In genomic region chr3:21931951-21932350, GRCm38 (mm10) we compare ENCODE assay signal across 26 mouse cellular contexts.
DNase-seq lines count a peak whose midpoint lies in the region; ATAC-seq lines count a peak whose summit lies in the region.
"Had no signal": no experiment of that assay in that cellular context is flagged by ENCODE, and none has a peak within 500 bp of the region (broad histone marks: within the 10 kb centered on the region; RNA-seq: fewer than 3 reads in every experiment).

No protein-coding gene starts in this region.

- H3K9ac ChIP-seq in kidney, embryonic 14.5 days (ENCODE audit: low read depth, low read length) = no peak overlapping the region
- no peak overlapping the region for H3K9ac ChIP-seq in forebrain, embryonic 14.5 days (ENCODE audit: low read length)
- H3K9ac ChIP-seq: forebrain, embryonic 13.5 days; forebrain, postnatal 0 days; heart, embryonic 12.5 days; heart, embryonic 15.5 days; hindbrain, embryonic 14.5 days had no signal

- no peak overlapping the region for H3K27ac ChIP-seq in kidney, embryonic 14.5 days (ENCODE audit: low read depth, low read length)
- no peak overlapping the region for H3K27ac ChIP-seq in forebrain, embryonic 14.5 days (ENCODE audit: low read depth, low read length)
- H3K27ac ChIP-seq: forebrain, embryonic 10.5 days; forebrain, embryonic 13.5 days; gastrocnemius, adult 2 months; heart, embryonic 15.5 days; hindbrain, embryonic 14.5 days; hindbrain, postnatal 0 days had no signal

- no peak for ATAC-seq in kidney, embryonic 14.5 days (ENCODE audit: low FRiP score, low TSS enrichment)
- ATAC-seq in forebrain, embryonic 14.5 days = no peak
- ATAC-seq: CD4-positive, CD25-positive, alpha-beta regulatory T cell, adult 4 months; forebrain, embryonic 13.5 days; forebrain, postnatal 0 days; hindbrain, postnatal 0 days had no signal

- peaks cover 21% of the 10 kb centered on the region for H3K4me1 ChIP-seq in kidney, embryonic 14.5 days (ENCODE audit: control insufficient read depth, insufficient read depth, low read length)
- H3K4me1 ChIP-seq in forebrain, embryonic 14.5 days (ENCODE audit: control insufficient read depth, insufficient read depth, low read length) = peaks cover 21% of the 10 kb centered on the region

- H3K27me3 ChIP-seq in kidney, embryonic 14.5 days (ENCODE audit: control insufficient read depth, insufficient read depth, low read length) = no peaks in the 10 kb centered on the region
- no peaks in the 10 kb centered on the region for H3K27me3 ChIP-seq in forebrain, embryonic 14.5 days (replicated peaks; ENCODE audit: control insufficient read depth, insufficient read depth, low read length)
- H3K27me3 ChIP-seq: forebrain, embryonic 13.5 days; heart, embryonic 12.5 days; heart, embryonic 15.5 days had no signal

- peak; percentile 32 for DNase-seq in kidney, adult 18-20 months
- DNase-seq in kidney, adult 9 months = peak; percentile 86
- no peak for DNase-seq in kidney, postnatal 4 days
- DNase-seq in kidney, postnatal 14 days = peak; percentile 33
- DNase-seq in kidney, postnatal 25 days = peak; percentile 44 to 65
- DNase-seq in forebrain, embryonic 14.5 days (ENCODE audit: low spot score) = no peak
- DNase-seq: adrenal gland, adult 2 months; adrenal gland, postnatal 14 days; cerebellum, adult 11 months; cerebellum, adult 8-10 months; cerebellum, postnatal 10 days; cerebellum, postnatal 36 days; forebrain, postnatal 0 days; gastrocnemius, adult 2 months; gastrocnemius, postnatal 14 days; heart, adult 18-20 months; heart, postnatal 10 days; heart, postnatal 4 days had no signal

- no peaks in the 10 kb centered on the region for H3K36me3 ChIP-seq in kidney, embryonic 14.5 days (ENCODE audit: control insufficient read depth, insufficient read depth, low read length)
- no peaks in the 10 kb centered on the region for H3K36me3 ChIP-seq in forebrain, embryonic 14.5 days (ENCODE audit: control insufficient read depth, insufficient read depth, low read length)
- H3K36me3 ChIP-seq: forebrain, embryonic 10.5 days; heart, embryonic 12.5 days; heart, embryonic 15.5 days had no signal

- 93% methylated on average over 6 of the region's 6 CpGs for WGBS in kidney, embryonic 14.5 days
- 93% methylated on average over 6 of the region's 6 CpGs for WGBS in forebrain, embryonic 14.5 days

- no peak overlapping the region for H3K4me2 ChIP-seq in kidney, embryonic 14.5 days (replicated peaks; ENCODE audit: low read depth, low read length)
- H3K4me2 ChIP-seq in forebrain, embryonic 14.5 days (ENCODE audit: low read length) = no peak overlapping the region
- H3K4me2 ChIP-seq: forebrain, embryonic 13.5 days; heart, embryonic 12.5 days; heart, embryonic 15.5 days; hindbrain, embryonic 14.5 days had no signal

- H3K4me3 ChIP-seq in kidney, embryonic 14.5 days (ENCODE audit: low read length) = no peak overlapping the region
- no peak overlapping the region for H3K4me3 ChIP-seq in forebrain, embryonic 14.5 days (ENCODE audit: low read depth, low read length)
- H3K4me3 ChIP-seq: forebrain, embryonic 10.5 days; forebrain, embryonic 13.5 days; gastrocnemius, adult 2 months; heart, embryonic 12.5 days; heart, embryonic 15.5 days had no signal

- no peaks in the 10 kb centered on the region for H3K9me3 ChIP-seq in kidney, embryonic 14.5 days (ENCODE audit: control insufficient read depth, low read length)
- no peaks in the 10 kb centered on the region for H3K9me3 ChIP-seq in forebrain, embryonic 14.5 days (replicated peaks; ENCODE audit: control insufficient read depth, low read length)
- H3K9me3 ChIP-seq: forebrain, embryonic 10.5 days; forebrain, embryonic 13.5 days; heart, embryonic 12.5 days; heart, embryonic 15.5 days had no signal

Comparison
In these comparisons a context has a peak if more than half of its experiments do, and no peak if none do; other contexts are left out.
1. DNase-seq: peak in kidney, adult 18-20 months (single experiment), kidney, adult 9 months (single experiment), kidney, postnatal 14 days (single experiment) and kidney, postnatal 25 days (2 of 2); none in kidney, postnatal 4 days (0 of 2) and forebrain, embryonic 14.5 days (single experiment).